Mouse (Mus musculus): Measurements from ENCODE around the gene Dlat.
A peak's percentile ranks its signal among the peaks of the same experiment; 100 is the strongest.
"Not testable (repeated sequence)": the region's sequence is repeated elsewhere in the genome, so short reads cannot be mapped to it uniquely, and the experiment has no call there.

Dlat gene

DNA sequence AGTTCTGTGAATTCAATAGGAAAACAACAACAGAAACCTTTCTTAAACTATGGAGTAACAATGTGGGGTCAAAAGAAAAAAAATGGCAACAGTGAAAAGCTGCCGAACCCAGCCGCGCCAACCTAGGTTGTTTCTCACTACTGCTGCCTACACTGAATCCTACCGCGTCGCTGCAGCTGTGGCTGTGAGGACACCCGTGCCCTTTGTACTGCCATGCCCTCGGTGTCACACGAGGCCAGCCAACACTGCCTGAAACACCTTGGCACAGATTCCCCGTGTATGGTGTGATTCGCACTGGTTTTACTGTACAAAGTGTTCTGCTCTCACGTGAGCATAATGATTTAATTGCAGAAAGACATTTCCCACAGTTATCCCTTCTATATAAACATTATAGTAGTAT, 851 bp upstream of the Dlat start:
- DNase-seq (ENCODE audit: low spot score): no peak

- DNase-seq (ENCODE audit: low spot score): no peak
These were observed 615 bp downstream of the Dlat start for GRCm38 (mm10) chr9:50658941-50659388.

GRCm38 (mm10) chr9:50658391-50658790, 1.2 kb downstream of the Dlat start:
- DNase-seq (ENCODE audit: low spot score): no peak

- DNase-seq (ENCODE audit: low spot score): no peak
These were observed 9.1 kb downstream of the Dlat start for GRCm38 (mm10) chr9:50650503-50650902.

- no peak for DNase-seq (ENCODE audit: low spot score)
These were observed 12.7 kb downstream of the Dlat start for GRCm38 (mm10) chr9:50646826-50647370.

DNA sequence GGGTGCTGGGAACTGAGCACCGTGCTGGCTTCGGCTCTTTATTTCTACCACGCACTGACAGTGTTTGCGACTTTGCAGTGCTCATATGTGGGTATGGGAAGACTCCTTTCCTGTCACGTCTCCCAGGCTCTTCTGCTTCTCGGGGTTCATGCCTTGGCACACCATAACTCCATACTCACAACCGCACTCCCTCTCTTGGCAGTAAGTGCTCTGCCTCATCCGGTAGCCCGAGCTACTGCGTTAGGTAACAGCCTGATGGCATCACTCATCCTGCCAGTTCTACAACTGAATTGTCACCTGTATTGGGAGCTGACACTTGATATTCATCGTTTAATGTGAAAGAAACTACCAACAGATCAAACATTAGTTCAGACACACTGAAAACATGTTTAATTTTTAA, 25.3 kb downstream of the Dlat start:
- DNase-seq (ENCODE audit: low spot score): no peak

- DNase-seq (ENCODE audit: low spot score): no peak
These were observed 26.5 kb downstream of the Dlat start for GRCm38 (mm10) chr9:50633059-50633458.

- no peak for DNase-seq (ENCODE audit: low spot score)
These were observed 27.4 kb downstream of the Dlat start for GRCm38 (mm10) chr9:50632016-50632688.

DNA sequence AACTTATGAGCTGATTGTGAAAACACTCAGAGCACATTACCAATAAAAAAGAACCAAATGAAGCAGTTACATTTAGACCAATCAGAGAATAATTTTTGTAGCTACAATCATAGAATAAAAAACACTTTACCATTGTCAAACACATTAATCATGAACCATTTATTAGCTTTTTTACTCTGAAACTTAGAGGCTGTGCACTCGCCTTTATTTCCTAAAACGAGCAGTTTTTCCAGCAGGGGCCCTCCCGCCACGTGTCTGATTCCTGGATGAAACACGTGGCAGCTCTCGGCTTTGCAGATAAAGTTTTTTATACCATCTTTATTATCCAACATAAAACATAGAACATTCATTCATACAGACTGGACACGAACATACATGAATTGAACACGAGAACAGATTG, 28.7 kb downstream of the Dlat start:
- not testable (repeated sequence) for DNase-seq (ENCODE audit: low spot score)

DNA sequence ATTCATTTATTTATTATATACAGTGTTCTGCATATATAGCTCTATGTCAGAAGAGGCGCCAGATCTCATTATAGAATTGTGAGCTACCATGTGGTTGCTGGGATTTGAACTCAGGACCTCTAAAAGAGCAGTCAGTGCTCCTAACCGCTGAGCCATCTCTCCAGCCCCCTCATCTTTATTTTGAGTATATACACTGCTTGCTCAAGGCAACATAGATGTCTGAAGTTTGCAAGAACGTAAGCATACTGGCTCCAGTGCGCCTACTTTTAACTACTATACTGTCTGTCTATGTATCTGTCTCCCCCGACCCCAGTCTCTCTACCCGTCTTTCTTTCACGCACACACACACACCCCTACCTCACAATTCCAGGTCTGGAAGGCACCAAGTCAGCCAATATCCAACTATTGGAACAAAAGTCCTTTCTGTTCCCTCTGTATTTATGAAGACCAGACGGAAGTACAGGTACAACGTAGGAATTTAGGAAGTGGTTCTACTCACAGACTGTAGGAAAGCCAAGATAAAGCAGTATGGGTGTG, 41.7 kb downstream of the Dlat start:
- no peak for DNase-seq (ENCODE audit: low spot score)

- DNase-seq (ENCODE audit: low spot score): peak; percentile 33
These were observed 42.6 kb downstream of the Dlat start, which contains the start of the genes Pih1d2 and Nkapd1 for GRCm38 (mm10) chr9:50616766-50617603. Gene Pih1d2 (plus strand): TSS chr9:50617321. Gene Nkapd1 (minus strand): TSS chr9:50617464.

DNA sequence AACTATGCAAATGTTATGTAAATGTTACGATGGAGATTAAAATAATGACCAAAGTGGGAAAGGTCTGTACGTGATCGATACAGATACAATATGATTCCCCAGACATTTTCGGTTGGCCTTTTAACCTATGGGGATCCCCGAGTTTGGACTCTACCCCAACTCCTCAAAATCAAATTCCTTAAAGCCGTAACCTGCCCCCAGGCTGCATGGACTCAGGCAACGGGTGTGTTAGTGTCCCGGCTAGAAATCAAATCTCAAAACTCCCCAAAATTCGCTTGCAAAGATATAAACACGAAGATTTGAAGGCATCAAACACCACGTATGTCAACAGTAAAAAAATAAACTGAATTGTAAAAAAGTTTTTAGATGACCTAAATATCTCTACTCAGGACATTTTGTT, 43.4 kb downstream of the Dlat start:
- DNase-seq (ENCODE audit: low spot score): no peak

GRCm38 (mm10) chr9:50612115-50612514, 47.5 kb downstream of the Dlat start:
- DNase-seq (ENCODE audit: low spot score): no peak

DNA sequence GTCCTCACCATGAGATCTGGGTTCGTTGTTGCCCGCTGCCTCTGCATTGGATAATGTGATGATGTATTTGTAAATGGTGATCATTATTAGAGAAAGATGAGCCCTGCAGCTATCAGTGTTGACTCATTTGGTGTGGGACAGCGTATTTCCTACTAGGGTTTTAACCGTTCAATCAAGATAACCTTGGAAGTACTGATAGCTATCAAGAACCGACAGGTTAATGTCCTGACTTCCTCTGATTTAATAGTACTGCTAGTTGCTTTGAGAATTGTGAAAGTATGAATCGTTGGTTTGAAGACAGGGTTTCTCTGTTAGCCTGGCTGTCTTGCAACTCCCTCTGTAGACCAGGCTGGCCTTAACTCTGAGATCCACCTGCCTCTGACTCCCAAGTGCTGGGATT, 55.2 kb downstream of the Dlat start:
- DNase-seq (ENCODE audit: low spot score): no peak

- DNase-seq (ENCODE audit: low spot score): no peak
These were observed 55.6 kb downstream of the Dlat start for GRCm38 (mm10) chr9:50603998-50604324.

GRCm38 (mm10) chr9:50603189-50603997, 56.2 kb downstream of the Dlat start, which contains the start of the genes Sdhd and Timm8b:
Gene Sdhd (minus strand): TSS chr9:50603812.
Gene Timm8b (plus strand): TSS chr9:50603910.
- DNase-seq (ENCODE audit: low spot score): peak; percentile 79

DNA sequence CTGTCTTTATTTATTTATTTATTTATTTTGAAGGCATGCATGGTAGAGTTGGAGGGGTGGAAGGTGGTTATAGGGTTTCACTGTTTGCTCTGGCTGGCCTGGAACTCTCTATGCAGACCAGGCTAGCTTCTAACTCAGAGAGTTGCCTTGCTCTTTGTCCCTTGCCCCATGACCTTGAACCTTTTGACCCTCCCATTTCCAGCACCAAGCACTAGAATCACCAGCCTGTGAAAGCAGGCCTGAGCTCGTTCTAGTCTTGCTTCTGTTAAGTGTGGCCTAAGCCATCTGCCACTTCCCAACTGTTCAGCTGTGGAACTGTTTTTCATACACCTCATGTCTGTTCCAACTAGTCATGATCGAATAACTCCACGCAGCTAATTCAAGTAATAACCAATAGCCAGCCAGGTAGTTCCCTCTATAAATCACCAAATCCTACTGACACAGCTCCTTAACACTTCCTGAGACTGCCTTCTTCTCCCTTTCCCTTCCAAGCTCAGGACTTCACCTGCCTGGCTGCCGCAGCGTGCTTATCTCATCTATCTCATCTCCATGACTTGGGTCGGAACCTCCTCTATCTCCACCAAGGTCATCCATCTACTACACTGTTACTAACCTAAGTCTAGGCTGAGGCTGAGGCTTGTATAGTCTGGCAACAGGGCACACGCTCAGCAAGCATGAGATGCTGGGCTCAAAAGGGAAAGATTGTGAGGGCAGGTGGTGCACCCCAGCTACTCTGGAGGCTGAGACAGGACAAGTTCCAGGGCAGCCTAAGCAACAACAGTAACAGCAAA, 57.3 kb downstream of the Dlat start:
- no peak for DNase-seq (ENCODE audit: low spot score)

- DNase-seq (ENCODE audit: low spot score): no peak
These were observed 58.0 kb downstream of the Dlat start for GRCm38 (mm10) chr9:50601536-50601935.

GRCm38 (mm10) chr9:50596973-50597372, 62.6 kb downstream of the Dlat start:
- DNase-seq (ENCODE audit: low spot score): no peak

- no peak for DNase-seq (ENCODE audit: low spot score)
These were observed 64.7 kb downstream of the Dlat start for GRCm38 (mm10) chr9:50594794-50595417.

DNA sequence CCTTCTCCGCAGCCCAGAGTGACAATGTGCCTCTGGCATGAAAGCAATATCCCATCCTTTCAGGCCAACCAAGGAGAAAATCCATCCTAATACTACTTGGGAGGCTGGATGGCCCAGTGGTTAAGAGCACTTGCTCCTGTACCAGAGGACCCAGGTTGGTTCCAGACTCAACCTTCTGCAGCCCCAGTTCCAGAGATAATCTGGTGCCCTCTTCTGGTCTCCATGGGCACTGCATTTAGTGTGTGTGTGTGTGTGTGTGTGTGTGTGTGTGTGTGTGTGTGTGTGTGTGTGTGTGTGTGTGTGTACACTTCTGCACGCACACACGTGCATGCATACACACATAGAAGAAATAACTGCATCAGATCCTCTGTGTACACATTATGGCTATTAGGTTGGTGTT, 66.0 kb downstream of the Dlat start:
- no peak for DNase-seq (ENCODE audit: low spot score)
